Mouse (Mus musculus) megakaryocyte-erythroid progenitor cell, adult 5-6 weeks (primary cell): ENCODE measurements around the gene Snrpd2. TPM values are rescaled to one million over a fixed set of nuclear protein-coding genes. Genes with fewer than 3 reads are reported as not detected.
A peak's percentile ranks its signal among the peaks of the same experiment; 100 is the strongest.
"Not testable (repeated sequence)": the region's sequence is repeated elsewhere in the genome, so short reads cannot be mapped to it uniquely, and the experiment has no call there.

ENCODE experiments used
- ATAC-seq: replicated peaks from 2 replicates; pipeline ENCODE4 v1.8.0; 2016; ENCODE audit warnings: mild to moderate bottlenecking, inconsistent platforms; ENCODE audit not compliant: severe bottlenecking, poor library complexity, low FRiP score, low TSS enrichment
- total RNA-seq, 2 experiments: library from RNA; stranded (forward) in 1 of 2; stranded (reverse) in 1 of 2; fragments of 200-1000, 215-1000 nt in 1 of 2; fragments of >200 nt in 1 of 2; fragmentation: Nextera tagmentation in 1 of 2; gene quantifications; 2 replicates each; pipeline ENCODE4 v1.2.3; 2014 to 2017

Gene Snrpd2
- total RNA-seq, 2 experiments from 2014 or later, result 80.7 to 146 TPM

- no peak for ATAC-seq
These were observed 2.0 kb upstream of the Snrpd2 start for GRCm38 (mm10) chr7:19147497-19148045.

DNA sequence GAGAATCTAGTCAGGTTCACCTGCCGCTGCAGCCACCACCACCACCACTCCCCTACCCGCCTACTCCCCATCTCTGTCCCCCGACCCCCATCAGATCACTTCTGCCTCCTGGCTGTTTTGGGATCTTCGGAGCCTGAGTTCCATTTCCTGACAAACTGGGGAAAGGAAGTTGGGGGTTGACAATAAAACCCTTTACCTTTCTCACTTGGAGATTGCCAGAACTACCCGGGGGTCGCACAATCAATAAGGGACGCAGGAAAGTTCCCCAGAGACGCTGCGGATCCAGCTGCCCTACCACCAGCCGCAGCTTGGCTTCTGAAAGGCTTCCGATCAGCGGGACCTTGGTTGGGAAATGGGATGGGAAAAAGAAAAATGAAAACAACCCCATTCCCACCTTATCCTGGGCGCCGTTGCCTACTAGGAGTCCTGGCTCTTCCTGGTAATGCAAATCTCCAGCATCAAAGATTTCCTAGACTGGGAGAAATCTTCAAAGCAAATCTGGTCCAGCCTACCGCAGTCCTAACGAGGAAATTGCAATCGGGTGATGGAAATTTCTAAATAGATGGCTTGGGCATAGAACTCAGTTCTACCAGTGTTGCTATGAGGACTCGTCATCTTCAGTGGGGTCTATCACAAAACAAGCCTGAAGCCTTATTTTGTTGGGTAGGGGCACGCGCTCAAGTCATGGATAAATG is 1.2 kb upstream of the Snrpd2 start:
- no peak for ATAC-seq

GRCm38 (mm10) chr7:19148875-19149541 is 514 bp upstream of the Snrpd2 start, which contains the start of gene Qpctl:
Gene Qpctl (minus strand): TSS chr7:19149291.
- peak; percentile 92 for ATAC-seq

DNA sequence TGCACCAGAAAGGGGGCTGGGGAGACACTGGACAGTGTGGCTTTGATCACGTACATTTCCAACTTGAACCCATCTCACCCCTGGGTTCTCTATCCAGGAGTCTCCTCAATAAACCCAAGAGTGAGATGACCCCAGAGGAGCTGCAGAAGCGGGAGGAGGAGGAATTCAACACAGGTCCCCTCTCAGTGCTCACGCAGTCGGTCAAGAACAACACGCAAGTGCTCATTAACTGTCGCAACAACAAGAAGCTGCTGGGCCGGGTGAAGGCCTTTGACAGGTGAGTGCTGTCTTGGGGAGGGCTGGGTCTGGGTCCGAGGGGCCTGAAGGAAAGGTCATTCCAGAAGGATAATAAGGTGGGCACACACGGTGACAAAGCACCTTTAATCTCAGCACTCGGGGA is 1.6 kb downstream of the Snrpd2 start:
- ATAC-seq, result not testable (repeated sequence)

GRCm38 (mm10) chr7:19154796-19155195 is 5.3 kb downstream of the Snrpd2 start:
- no peak for ATAC-seq

DNA sequence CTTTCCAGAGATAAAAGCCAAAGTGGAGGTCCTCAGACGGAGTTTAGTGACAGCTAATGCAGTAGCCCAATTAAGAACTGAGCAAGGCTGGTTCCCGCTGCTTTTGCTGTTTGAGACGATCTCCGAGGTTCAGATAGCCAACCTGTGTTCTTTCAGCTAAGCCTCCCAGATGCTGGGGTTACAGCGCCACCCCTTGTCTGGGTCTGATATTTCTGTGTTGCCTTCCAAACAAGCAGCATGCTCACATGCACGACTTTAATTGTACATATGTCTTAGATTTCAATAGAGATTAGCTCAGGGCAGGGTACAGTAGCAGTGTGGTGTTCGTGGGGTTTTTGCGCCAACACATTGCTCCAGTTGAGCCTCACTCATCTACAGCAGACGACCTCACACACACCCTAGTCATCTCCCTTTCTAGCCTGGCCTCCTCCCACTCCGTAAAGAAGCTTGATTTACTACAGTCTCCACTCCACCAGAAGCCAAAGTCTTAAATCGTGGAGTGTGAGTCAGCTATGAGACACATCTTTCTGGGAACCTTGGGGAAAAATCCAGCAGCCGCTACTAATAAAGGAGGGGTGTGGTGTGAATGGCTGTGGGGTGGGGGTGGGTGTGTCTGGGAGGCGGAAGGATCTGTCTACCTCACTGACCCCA is 6.4 kb downstream of the Snrpd2 start:
- no peak for ATAC-seq

- peak; percentile 90 for ATAC-seq
These were observed 7.8 kb downstream of the Snrpd2 start for GRCm38 (mm10) chr7:19157160-19157800.

DNA sequence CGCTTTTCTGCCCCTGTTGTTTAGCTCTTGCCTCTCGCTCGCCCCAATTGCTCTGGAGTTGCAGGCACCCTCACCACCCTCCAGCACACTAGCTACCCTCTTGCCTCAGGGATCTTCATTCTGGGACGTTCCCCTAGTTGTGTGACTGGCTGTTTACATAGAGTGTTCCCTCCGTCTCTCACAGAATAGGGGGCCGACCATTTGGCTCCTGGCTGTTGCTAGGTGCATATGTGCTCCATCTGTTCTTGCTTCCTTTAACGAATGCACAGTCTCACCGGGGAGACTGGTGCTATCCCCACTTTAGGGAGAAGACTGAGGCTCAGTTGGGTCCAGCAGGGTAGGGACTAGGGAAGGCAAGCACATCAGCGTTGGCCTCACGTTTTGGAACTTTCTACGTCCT is 9.1 kb downstream of the Snrpd2 start:
- ATAC-seq, result no peak

- ATAC-seq, result no peak
These were observed 9.9 kb downstream of the Snrpd2 start for GRCm38 (mm10) chr7:19159411-19159810.

- ATAC-seq, result no peak
These were observed 10.6 kb downstream of the Snrpd2 start for GRCm38 (mm10) chr7:19160115-19160514.

- ATAC-seq, result no peak
These were observed 13.4 kb downstream of the Snrpd2 start for GRCm38 (mm10) chr7:19162928-19163327.

GRCm38 (mm10) chr7:19163752-19164151 is 14.2 kb downstream of the Snrpd2 start:
- ATAC-seq, result no peak

GRCm38 (mm10) chr7:19164189-19164588 is 14.7 kb downstream of the Snrpd2 start:
- ATAC-seq, result peak; percentile 62

- ATAC-seq, result peak; percentile 65
These were observed 15.5 kb downstream of the Snrpd2 start for GRCm38 (mm10) chr7:19164978-19165377.

- ATAC-seq, result no peak
These were observed 16.3 kb downstream of the Snrpd2 start, which contains the start of gene Gipr for GRCm38 (mm10) chr7:19165656-19166423. Gene Gipr (minus strand): TSS chr7:19166127.

GRCm38 (mm10) chr7:19166990-19167389 is 17.5 kb downstream of the Snrpd2 start:
- no peak for ATAC-seq

DNA sequence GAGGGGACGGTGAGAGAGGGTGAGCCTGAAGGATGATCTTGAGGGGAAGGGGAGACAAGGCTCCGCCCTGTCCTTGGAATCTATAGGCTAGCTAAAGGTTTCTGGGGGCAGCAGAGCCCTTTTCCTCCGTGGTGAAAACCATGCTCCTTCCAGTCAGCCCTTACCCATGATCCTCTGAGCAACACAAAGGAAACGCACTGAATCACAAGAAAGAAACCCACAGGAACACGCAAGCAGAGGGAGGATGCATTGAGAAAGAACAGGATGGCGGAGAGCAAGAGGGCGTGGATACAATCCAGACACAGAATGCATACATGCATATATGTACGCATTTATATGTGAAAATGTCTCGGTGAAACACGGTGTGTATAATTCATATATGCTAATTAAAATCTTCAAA is 20.0 kb downstream of the Snrpd2 start:
- ATAC-seq, result no peak

DNA sequence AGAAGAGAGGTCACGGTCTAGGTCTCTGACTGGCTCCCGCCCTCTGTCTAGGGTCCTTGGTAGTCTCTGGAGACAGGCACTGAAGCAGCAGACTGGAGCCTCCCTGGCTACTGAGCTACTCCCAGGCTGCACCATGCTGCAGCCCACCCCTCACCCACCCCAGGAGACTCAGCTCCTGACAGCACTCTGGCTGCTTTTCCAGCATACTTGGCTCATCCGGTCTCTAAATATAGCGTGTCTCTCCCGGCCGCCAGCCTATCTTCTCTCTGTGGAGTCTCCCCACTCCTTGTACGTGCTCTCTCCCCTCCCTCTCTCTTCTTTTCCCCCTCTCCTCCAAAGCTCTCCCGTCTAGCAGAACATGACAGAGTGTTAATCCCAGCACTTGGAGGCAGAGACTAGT is 20.6 kb downstream of the Snrpd2 start:
- ATAC-seq, result no peak

GRCm38 (mm10) chr7:19171831-19172230 is 22.3 kb downstream of the Snrpd2 start:
- ATAC-seq, result no peak
